8 mouse cellular contexts compared by ENCODE assay signal in the genomic region with DNA sequence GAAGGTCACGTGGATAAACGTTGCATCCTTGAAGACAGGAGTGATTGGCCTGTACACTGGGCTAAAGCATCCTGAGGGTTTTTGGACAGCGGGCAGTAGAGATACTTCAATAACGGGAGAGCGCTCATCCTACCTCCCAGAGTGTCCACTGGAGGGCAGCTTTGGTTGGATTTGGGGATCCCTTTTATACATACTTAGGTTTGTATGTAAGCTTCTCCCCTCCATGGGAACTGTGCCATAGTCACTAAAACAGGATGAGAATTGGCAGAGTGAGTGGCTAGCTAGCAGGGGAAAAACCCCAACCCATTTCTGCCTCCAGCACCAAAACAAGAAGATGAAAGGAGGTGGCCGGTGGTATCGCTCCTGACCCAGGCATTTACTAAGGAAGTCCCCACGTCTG. TPM values are rescaled to one million over a fixed set of nuclear protein-coding genes. Genes with fewer than 3 reads are reported as not detected.
DNase-seq lines count a peak whose midpoint lies in the region; ATAC-seq and TF ChIP-seq lines count a peak whose summit lies in the region.

No protein-coding gene starts in this region.

- no peak overlapping the region for H3K27ac ChIP-seq in lung, embryonic 15.5 days
- H3K27ac ChIP-seq in intestine, postnatal 0 days (ENCODE audit: low read depth, low read length) = no peak overlapping the region
- H3K27ac ChIP-seq in neural tube, embryonic 15.5 days (replicated peaks) = no peak overlapping the region
- no peak overlapping the region for H3K27ac ChIP-seq in hindbrain, embryonic 12.5 days

- H3K4me3 ChIP-seq in lung, embryonic 15.5 days = no peak overlapping the region
- H3K4me3 ChIP-seq in intestine, postnatal 0 days (ENCODE audit: low read depth, low read length) = no peak overlapping the region
- no peak overlapping the region for H3K4me3 ChIP-seq in neural tube, embryonic 15.5 days (replicated peaks)
- no peak overlapping the region for H3K4me3 ChIP-seq in hindbrain, embryonic 12.5 days

- peaks cover 21% of the 10 kb centered on the region for H3K36me3 ChIP-seq in lung, embryonic 15.5 days
- H3K36me3 ChIP-seq in intestine, postnatal 0 days (ENCODE audit: control insufficient read depth, insufficient read depth) = peaks cover 13% of the 10 kb centered on the region
- H3K36me3 ChIP-seq in neural tube, embryonic 15.5 days = peaks cover 24% of the 10 kb centered on the region
- peaks cover 33% of the 10 kb centered on the region for H3K36me3 ChIP-seq in hindbrain, embryonic 12.5 days

- ATAC-seq in lung, embryonic 15.5 days (ENCODE audit: borderline replicate concordance, extremely low read depth, low FRiP score, low TSS enrichment) = no peak
- ATAC-seq in intestine, postnatal 0 days = no peak
- no peak for ATAC-seq in neural tube, embryonic 15.5 days (ENCODE audit: low FRiP score)
- no peak for ATAC-seq in hindbrain, embryonic 12.5 days (ENCODE audit: low FRiP score)

- peak overlapping the region; percentile 28 for H3K4me2 ChIP-seq in lung, embryonic 15.5 days
- 0 out of 2 replicates have a peak overlapping the region, but pooled peaks have one; percentile 31 for H3K4me2 ChIP-seq in intestine, postnatal 0 days (replicated peaks; ENCODE audit: low read depth)
- peak overlapping the region; percentile 16; the same call in 1 of the 2 replicates for H3K4me2 ChIP-seq in neural tube, embryonic 15.5 days
- no peak overlapping the region for H3K4me2 ChIP-seq in hindbrain, embryonic 12.5 days (replicated peaks)

- H3K27me3 ChIP-seq in lung, embryonic 15.5 days = no peaks in the 10 kb centered on the region
- H3K27me3 ChIP-seq in intestine, postnatal 0 days (replicated peaks; ENCODE audit: control insufficient read depth, insufficient read depth, low read length) = no peaks in the 10 kb centered on the region
- H3K27me3 ChIP-seq in neural tube, embryonic 15.5 days (replicated peaks) = no peaks in the 10 kb centered on the region
- no peaks in the 10 kb centered on the region for H3K27me3 ChIP-seq in hindbrain, embryonic 12.5 days

- no peaks in the 10 kb centered on the region for H3K9me3 ChIP-seq in lung, embryonic 15.5 days
- no peaks in the 10 kb centered on the region for H3K9me3 ChIP-seq in intestine, postnatal 0 days (ENCODE audit: control insufficient read depth)
- no peaks in the 10 kb centered on the region for H3K9me3 ChIP-seq in neural tube, embryonic 15.5 days (replicated peaks)
- no peaks in the 10 kb centered on the region for H3K9me3 ChIP-seq in hindbrain, embryonic 12.5 days (replicated peaks)

- TF ChIP-seq CTCF in intestine, postnatal 0 days (IDR thresholded peaks at IDR 0.05; ENCODE audit: low read depth) = peak; percentile 65

- DNase-seq in adrenal gland, postnatal 10 days = peak; percentile 31
- DNase-seq in adrenal gland, adult 18-20 months (ENCODE audit: low spot score in 2 of 2) = no peak
- no peak for DNase-seq in lung, postnatal 14 days
- no peak for DNase-seq in right cerebral cortex, postnatal 10 days (ENCODE audit: low spot score in 2 of 2)

- no peak overlapping the region for H3K9ac ChIP-seq in lung, embryonic 15.5 days
- no peak overlapping the region for H3K9ac ChIP-seq in intestine, postnatal 0 days (ENCODE audit: low read depth, low read length)
- no peak overlapping the region for H3K9ac ChIP-seq in neural tube, embryonic 15.5 days (replicated peaks)
- H3K9ac ChIP-seq in hindbrain, embryonic 12.5 days = no peak overlapping the region

- H3K4me1 ChIP-seq in lung, embryonic 15.5 days = no peaks in the 10 kb centered on the region
- H3K4me1 ChIP-seq in intestine, postnatal 0 days (replicated peaks; ENCODE audit: control insufficient read depth, insufficient read depth, low read length) = no peaks in the 10 kb centered on the region
- H3K4me1 ChIP-seq in neural tube, embryonic 15.5 days = peaks cover 7% of the 10 kb centered on the region
- H3K4me1 ChIP-seq in hindbrain, embryonic 12.5 days = peaks cover 5% of the 10 kb centered on the region; the same call in 1 of the 2 replicates

- 48% methylated on average over 8 of the region's 8 CpGs for WGBS in lung, embryonic 15.5 days
- WGBS in intestine, postnatal 0 days = 57% methylated on average over 8 of the region's 8 CpGs
- WGBS in neural tube, embryonic 15.5 days = 58% methylated on average over 8 of the region's 8 CpGs
- WGBS in hindbrain, embryonic 12.5 days = 42% methylated on average over 8 of the region's 8 CpGs

RNA-seq across cellular contexts. Expression of a gene that starts 7.0 kb away (rescaled TPM):
- 10 to 100 TPM; 32.6 to 34.7 TPM for total RNA-seq in adrenal gland, postnatal 10 days (2021)
- total RNA-seq in adrenal gland, adult 18-20 months (2021) = 10 to 100 TPM; 30.3 to 34.3 TPM
- polyA plus RNA-seq in lung, embryonic 15.5 days (2015; fragmentation: Nextera tagmentation; extraction: Ambion mirVana) = 89.9 and 90.0 TPM in 2 replicates
- polyA plus RNA-seq in intestine, postnatal 0 days (2015; fragmentation: Nextera tagmentation; extraction: Ambion mirVana) = 24.5 and 26.3 TPM in 2 replicates
- polyA plus RNA-seq in neural tube, embryonic 15.5 days (2015; fragmentation: Nextera tagmentation; extraction: Ambion mirVana) = 73.7 and 80.6 TPM in 2 replicates
- polyA plus RNA-seq in hindbrain, embryonic 12.5 days (2016; fragmentation: Nextera tagmentation; extraction: Ambion mirVana) = 80.3 and 91.6 TPM in 2 replicates

RNA-seq across cellular contexts. Expression of a gene that starts 18.2 kb away (rescaled TPM):
- total RNA-seq in adrenal gland, postnatal 10 days (2021) = under 1 TPM; 0.48 to 1.00 TPM
- under 1 TPM; 0.32 to 0.73 TPM for total RNA-seq in adrenal gland, adult 18-20 months (2021)
- 0.17 TPM in 1 of 2 replicates, not detected in the other for polyA plus RNA-seq in lung, embryonic 15.5 days (2015; fragmentation: Nextera tagmentation; extraction: Ambion mirVana)
- not detected in 2 replicates for polyA plus RNA-seq in intestine, postnatal 0 days (2015; fragmentation: Nextera tagmentation; extraction: Ambion mirVana)
- polyA plus RNA-seq in neural tube, embryonic 15.5 days (2015; fragmentation: Nextera tagmentation; extraction: Ambion mirVana) = 1.9 and 3.0 TPM in 2 replicates
- 0.08 TPM in 1 of 2 replicates, not detected in the other for polyA plus RNA-seq in hindbrain, embryonic 12.5 days (2016; fragmentation: Nextera tagmentation; extraction: Ambion mirVana)

RNA-seq across cellular contexts. Expression of a gene that starts 23.7 kb away (rescaled TPM):
- under 1 TPM; 0.63 to 0.79 TPM for total RNA-seq in adrenal gland, postnatal 10 days (2021)
- 1 to 10 TPM; 3.3 to 5.7 TPM for total RNA-seq in adrenal gland, adult 18-20 months (2021)
- polyA plus RNA-seq in lung, embryonic 15.5 days (2015; fragmentation: Nextera tagmentation; extraction: Ambion mirVana) = 1.2 and 1.7 TPM in 2 replicates
- polyA plus RNA-seq in intestine, postnatal 0 days (2015; fragmentation: Nextera tagmentation; extraction: Ambion mirVana) = 0.90 and 1.3 TPM in 2 replicates
- polyA plus RNA-seq in neural tube, embryonic 15.5 days (2015; fragmentation: Nextera tagmentation; extraction: Ambion mirVana) = 0.22 and 0.23 TPM in 2 replicates
- polyA plus RNA-seq in hindbrain, embryonic 12.5 days (2016; fragmentation: Nextera tagmentation; extraction: Ambion mirVana) = 0.46 and 1.7 TPM in 2 replicates

RNA-seq across cellular contexts. Expression of a gene that starts 31.0 kb away (rescaled TPM):
- 10 to 100 TPM; 24.7 to 27.3 TPM for total RNA-seq in adrenal gland, postnatal 10 days (2021)
- 10 to 100 TPM; 44.7 to 77.9 TPM for total RNA-seq in adrenal gland, adult 18-20 months (2021)
- 13.9 and 15.4 TPM in 2 replicates for polyA plus RNA-seq in lung, embryonic 15.5 days (2015; fragmentation: Nextera tagmentation; extraction: Ambion mirVana)
- 9.5 and 10.2 TPM in 2 replicates for polyA plus RNA-seq in intestine, postnatal 0 days (2015; fragmentation: Nextera tagmentation; extraction: Ambion mirVana)
- 2.5 and 5.4 TPM in 2 replicates for polyA plus RNA-seq in neural tube, embryonic 15.5 days (2015; fragmentation: Nextera tagmentation; extraction: Ambion mirVana)
- 6.9 and 7.2 TPM in 2 replicates for polyA plus RNA-seq in hindbrain, embryonic 12.5 days (2016; fragmentation: Nextera tagmentation; extraction: Ambion mirVana)
